Mouse (Mus musculus): Measurements from ENCODE around the gene Sdccag8.

- TF ChIP-seq CTCF (IDR thresholded peaks at IDR 0.05; ENCODE audit: extremely low read depth, insufficient read depth, low read length): no peak
- no peak for TF ChIP-seq POLR2A (IDR thresholded peaks at IDR 0.05; ENCODE audit: extremely low read depth, insufficient read depth, low read length)
These were observed 65.2 kb downstream of the Sdccag8 start for GRCm38 (mm10) chr1:176879614-176880013.

All from cortical plate, adult 2 months (tissue).